Mouse (Mus musculus): Measurements from ENCODE around the gene Zfp599. TPM values are rescaled to one million over a fixed set of nuclear protein-coding genes. Genes with fewer than 3 reads are reported as not detected.
A peak's percentile ranks its signal among the peaks of the same experiment; 100 is the strongest.
"Not testable (repeated sequence)": the region's sequence is repeated elsewhere in the genome, so short reads cannot be mapped to it uniquely, and the experiment has no call there.

Zfp599 gene
- polyA plus RNA-seq, 1 experiment from 2014 or later = 10.2 TPM

- Histone ChIP-seq H3K4me2 (no peak overlapping the region), H3K4me3 (replicated peaks) (no peak overlapping the region), H3K9ac (replicated peaks) (no peak overlapping the region), H3K9me3 (peaks cover 29% of the 10 kb centered on the region), H3K27ac (no peak overlapping the region), H3K36me3 (peaks cover 59% of the 10 kb centered on the region), H3K27me3 (no peaks in the 10 kb centered on the region), H3K4me1 (replicated peaks) (no peaks in the 10 kb centered on the region)
- no peak for ATAC-seq (ENCODE audit: insufficient number of reproducible peaks, insufficient read depth, low FRiP score, low TSS enrichment, low read depth)
- 91% methylated on average over 4 of the region's 4 CpGs for WGBS
Observed at GRCm38 (mm10) chr9:22256579-22256978, 3.1 kb downstream of the Zfp599 start.

GRCm38 (mm10) chr9:22244242-22244641 lies 15.5 kb downstream of the Zfp599 start:
- H3K36me3 ChIP-seq = peaks cover 94% of the 10 kb centered on the region
- no peak for ATAC-seq (ENCODE audit: insufficient number of reproducible peaks, insufficient read depth, low FRiP score, low TSS enrichment, low read depth)
- 88% methylated on average over 2 of the region's 2 CpGs for WGBS
- H3K4me3 ChIP-seq (replicated peaks) = no peak overlapping the region
- H3K27ac ChIP-seq = no peak overlapping the region
- H3K9ac ChIP-seq (replicated peaks) = no peak overlapping the region
- no peaks in the 10 kb centered on the region for H3K4me1 ChIP-seq (replicated peaks)
- H3K4me2 ChIP-seq = no peak overlapping the region
- H3K9me3 ChIP-seq = peaks cover 67% of the 10 kb centered on the region
- no peaks in the 10 kb centered on the region for H3K27me3 ChIP-seq

GRCm38 (mm10) chr9:22240001-22240400 lies 19.7 kb downstream of the Zfp599 start:
- Histone ChIP-seq H3K4me1 (replicated peaks) (no peaks in the 10 kb centered on the region), H3K27ac (no peak overlapping the region), H3K4me3 (replicated peaks) (no peak overlapping the region), H3K27me3 (no peaks in the 10 kb centered on the region), H3K9me3 (peaks cover 27% of the 10 kb centered on the region), H3K9ac (replicated peaks) (no peak overlapping the region), H3K36me3 (peaks cover 92% of the 10 kb centered on the region), H3K4me2 (no peak overlapping the region)
- WGBS = 94% methylated on average over 4 of the region's 4 CpGs
- ATAC-seq (ENCODE audit: insufficient number of reproducible peaks, insufficient read depth, low FRiP score, low TSS enrichment, low read depth) = no peak

- Histone ChIP-seq H3K36me3 (peaks cover 9% of the 10 kb centered on the region), H3K27ac (no peak overlapping the region), H3K27me3 (no peaks in the 10 kb centered on the region), H3K4me2 (no peak overlapping the region), H3K9me3 (no peaks in the 10 kb centered on the region), H3K4me1 (replicated peaks) (no peaks in the 10 kb centered on the region), H3K9ac (replicated peaks) (no peak overlapping the region), H3K4me3 (replicated peaks) (no peak overlapping the region)
- no peak for ATAC-seq (ENCODE audit: insufficient number of reproducible peaks, insufficient read depth, low FRiP score, low TSS enrichment, low read depth)
Observed at GRCm38 (mm10) chr9:22230556-22230955, 29.1 kb downstream of the Zfp599 start.

GRCm38 (mm10) chr9:22230061-22230460 lies 29.6 kb downstream of the Zfp599 start:
- H3K4me3 ChIP-seq (replicated peaks) = no peak overlapping the region
- H3K27ac ChIP-seq = no peak overlapping the region
- no peak for ATAC-seq (ENCODE audit: insufficient number of reproducible peaks, insufficient read depth, low FRiP score, low TSS enrichment, low read depth)
- WGBS = 91% methylated on average over 3 of the region's 3 CpGs
- no peak overlapping the region for H3K4me2 ChIP-seq
- no peak overlapping the region for H3K9ac ChIP-seq (replicated peaks)
- no peaks in the 10 kb centered on the region for H3K27me3 ChIP-seq
- H3K36me3 ChIP-seq = peaks cover 5% of the 10 kb centered on the region
- H3K4me1 ChIP-seq (replicated peaks) = no peaks in the 10 kb centered on the region
- no peaks in the 10 kb centered on the region for H3K9me3 ChIP-seq

GRCm38 (mm10) chr9:22229386-22230026 lies 30.2 kb downstream of the Zfp599 start:
- H3K9me3 ChIP-seq = no peaks in the 10 kb centered on the region
- H3K4me3 ChIP-seq (replicated peaks) = no peak overlapping the region
- H3K4me1 ChIP-seq (replicated peaks) = no peaks in the 10 kb centered on the region
- no peak overlapping the region for H3K4me2 ChIP-seq
- no peaks in the 10 kb centered on the region for H3K27me3 ChIP-seq
- ATAC-seq (ENCODE audit: insufficient number of reproducible peaks, insufficient read depth, low FRiP score, low TSS enrichment, low read depth) = no peak
- H3K27ac ChIP-seq = no peak overlapping the region
- H3K36me3 ChIP-seq = no peaks in the 10 kb centered on the region
- no peak overlapping the region for H3K9ac ChIP-seq (replicated peaks)
- 82% methylated on average over 7 of the region's 7 CpGs for WGBS

GRCm38 (mm10) chr9:22226846-22227245 lies 32.8 kb downstream of the Zfp599 start:
- 79% methylated on average over 15 of the region's 15 CpGs for WGBS
- Histone ChIP-seq H3K9ac (replicated peaks) (no peak overlapping the region), H3K9me3 (no peaks in the 10 kb centered on the region), H3K27me3 (no peaks in the 10 kb centered on the region), H3K4me2 (no peak overlapping the region), H3K4me1 (replicated peaks) (no peaks in the 10 kb centered on the region), H3K36me3 (no peaks in the 10 kb centered on the region), H3K4me3 (replicated peaks) (no peak overlapping the region), H3K27ac (no peak overlapping the region)
- no peak for ATAC-seq (ENCODE audit: insufficient number of reproducible peaks, insufficient read depth, low FRiP score, low TSS enrichment, low read depth)

GRCm38 (mm10) chr9:22226389-22226673 lies 33.4 kb downstream of the Zfp599 start:
- WGBS = 70% methylated on average over 7 of the region's 7 CpGs
- H3K27me3 ChIP-seq; H3K9me3 ChIP-seq; ATAC-seq (ENCODE audit: insufficient number of reproducible peaks, insufficient read depth, low FRiP score, low TSS enrichment, low read depth); H3K27ac ChIP-seq; H3K4me1 ChIP-seq (replicated peaks); H3K9ac ChIP-seq (replicated peaks); H3K36me3 ChIP-seq: not testable (repeated sequence)
- Histone ChIP-seq H3K4me2 (peak overlapping the region; percentile 74), H3K4me3 (replicated peaks) (peak overlapping the region; percentile 72)

- no peaks in the 10 kb centered on the region for H3K27me3 ChIP-seq
- H3K4me3 ChIP-seq (replicated peaks) = peak within 1 kb of the TSS; percentile 72
- peak within 1 kb of the TSS; percentile 79 for H3K9ac ChIP-seq (replicated peaks)
- ATAC-seq (ENCODE audit: insufficient number of reproducible peaks, insufficient read depth, low FRiP score, low TSS enrichment, low read depth) = peak; percentile 97
- no peaks in the 10 kb centered on the region for H3K4me1 ChIP-seq (replicated peaks)
- peak within 1 kb of the TSS; percentile 74 for H3K4me2 ChIP-seq
- H3K36me3 ChIP-seq = no peaks in the 10 kb centered on the region
- WGBS = 2% methylated on average over 35 of the region's 35 CpGs
- no peaks in the 10 kb centered on the region for H3K9me3 ChIP-seq
- H3K27ac ChIP-seq = peak within 1 kb of the TSS; percentile 89
Observed at GRCm38 (mm10) chr9:22225581-22226388, 33.9 kb downstream of the Zfp599 start, which contains the start of gene Zfp809. TSS of gene Zfp809 (plus strand) at chr9:22225714.

- H3K36me3 ChIP-seq = no peaks in the 10 kb centered on the region
- H3K9me3 ChIP-seq = no peaks in the 10 kb centered on the region
- peak overlapping the region; percentile 74 for H3K4me2 ChIP-seq
- ATAC-seq (ENCODE audit: insufficient number of reproducible peaks, insufficient read depth, low FRiP score, low TSS enrichment, low read depth) = peak; percentile 40
- peak overlapping the region; percentile 72 for H3K4me3 ChIP-seq (replicated peaks)
- H3K4me1 ChIP-seq (replicated peaks) = no peaks in the 10 kb centered on the region
- H3K9ac ChIP-seq (replicated peaks) = peak overlapping the region; percentile 79
- WGBS = 24% methylated on average over 17 of the region's 17 CpGs
- no peaks in the 10 kb centered on the region for H3K27me3 ChIP-seq
- H3K27ac ChIP-seq = no peak overlapping the region; the same call in 1 of the 2 replicates
Observed at GRCm38 (mm10) chr9:22224536-22225503, 34.9 kb downstream of the Zfp599 start.

- Histone ChIP-seq H3K36me3 (no peaks in the 10 kb centered on the region), H3K4me3 (replicated peaks) (no peak overlapping the region), H3K4me1 (replicated peaks) (no peaks in the 10 kb centered on the region), H3K9ac (replicated peaks) (no peak overlapping the region), H3K4me2 (no peak overlapping the region), H3K27me3 (no peaks in the 10 kb centered on the region), H3K9me3 (no peaks in the 10 kb centered on the region), H3K27ac (no peak overlapping the region)
- WGBS = 94% methylated on average over 4 of the region's 4 CpGs
- no peak for ATAC-seq (ENCODE audit: insufficient number of reproducible peaks, insufficient read depth, low FRiP score, low TSS enrichment, low read depth)
Observed at GRCm38 (mm10) chr9:22224066-22224465, 35.6 kb downstream of the Zfp599 start.
